Mouse (Mus musculus) megakaryocyte, embryonic 14.5 days (primary cell): ENCODE measurements at regions not wholly inside any gene's neighbourhood (a gene's known extent, or its start where the extent isn't known, plus 50 kb on each side); places are given as distances from the start of the nearest gene placed in this dataset.

Source experiments
- FLI1 ChIP-seq: IDR thresholded peaks from 2 replicates; pipeline ENCODE4 v1.6.1; 2012; ENCODE audit warnings: low read length, inconsistent platforms, mixed read lengths
- GATA1 ChIP-seq: IDR thresholded peaks from 3 replicates; pipeline ENCODE4 v1.6.1; 2012; ENCODE audit warnings: mixed read lengths, low read length, inconsistent platforms, borderline replicate concordance

DNA sequence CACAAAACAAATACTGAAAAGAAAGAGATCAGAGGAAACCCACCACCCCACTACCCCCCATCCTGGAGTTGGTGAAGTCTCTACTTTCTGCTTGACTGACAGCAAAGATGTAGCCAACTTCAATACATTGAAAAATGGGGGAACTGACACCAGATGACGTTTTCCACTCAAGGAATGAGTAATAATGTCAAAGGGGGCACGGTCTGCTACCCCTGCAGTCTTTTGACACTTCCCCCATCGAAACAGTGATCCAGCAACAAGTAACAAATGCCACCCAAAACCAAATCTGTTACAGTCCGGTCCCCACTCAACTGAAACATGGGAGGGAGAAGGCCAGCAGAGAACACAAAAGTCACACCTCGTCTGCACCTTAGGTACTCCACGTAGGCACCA is 94.5 kb downstream of the Fasl start:
- TF ChIP-seq GATA1 (no peak), FLI1 (no peak)
